Mouse (Mus musculus) liver, adult 2 months (tissue): Measurements from ENCODE around the gene Rhox7b. TPM values are rescaled to one million over a fixed set of nuclear protein-coding genes. Genes with fewer than 3 reads are reported as not detected.

Experiments
- DNase-seq: peaks from one replicate; pipeline ENCODE4 v3.0.0-alpha.2; 2011; ENCODE audit warnings: low read depth, low spot score; ENCODE audit errors: extremely low read depth
- H3K27ac ChIP-seq: fragments of 200-500 bp; replicated peaks from 2 replicates; pipeline ENCODE4 v1.5.1; 2012; ENCODE audit warnings: low read depth, mild to moderate bottlenecking, control low read depth, inconsistent platforms, low read length; ENCODE audit not compliant: insufficient read depth
- H3K27me3 ChIP-seq: fragments of 200-500 bp; 2 replicates; pipeline ENCODE4 v1.6.1; 2012; ENCODE audit warnings: mild to moderate bottlenecking, moderate library complexity, low read length, inconsistent platforms; ENCODE audit not compliant: control insufficient read depth, insufficient read depth
- H3K36me3 ChIP-seq: fragments of 200-500 bp; 2 replicates; pipeline ENCODE4 v1.6.1; 2012; ENCODE audit warnings: low read length, inconsistent platforms; ENCODE audit not compliant: control insufficient read depth, insufficient read depth
- H3K4me1 ChIP-seq: fragments of 200-500 bp; 2 replicates; pipeline ENCODE4 v1.6.1; 2011; ENCODE audit warnings: low read length; ENCODE audit not compliant: control insufficient read depth, insufficient read depth
- H3K4me3 ChIP-seq: fragments of 200-500 bp; 2 replicates; pipeline ENCODE4 v1.5.1; 2011; ENCODE audit warnings: low read depth, mild to moderate bottlenecking, control low read depth, low read length, moderate library complexity; ENCODE audit not compliant: insufficient read depth
- H3K79me2 ChIP-seq: fragments of 200-500 bp; 2 replicates; pipeline ENCODE4 v1.6.1; 2012; ENCODE audit warnings: inconsistent platforms, mild to moderate bottlenecking, low read length, moderate library complexity; ENCODE audit not compliant: control insufficient read depth, insufficient read depth
- H3K9ac ChIP-seq: fragments of 200-500 bp; 2 replicates; pipeline ENCODE4 v1.6.1; 2012; ENCODE audit warnings: low read depth, mild to moderate bottlenecking, control low read depth, inconsistent platforms, low read length
- CTCF ChIP-seq: fragments of 200-500 bp; IDR thresholded peaks from 2 replicates; pipeline ENCODE4 v1.5.1; 2011; ENCODE audit warnings: low read depth, low read length, control low read depth
- POLR2A ChIP-seq: fragments of 200-500 bp; IDR thresholded peaks from 2 replicates; pipeline ENCODE4 v1.6.1; 2011; ENCODE audit warnings: low read length, control low read depth; ENCODE audit not compliant: insufficient read depth; ENCODE audit errors: extremely low read depth
- WGBS: fragments of 180-500 bp; shearing (Covaris S2); methylation state at CpG from one replicate; pipeline ENCODE4 v1.1.7; 2018; 5-methylcytosine and 5-hydroxymethylcytosine counted together
- polyA plus RNA-seq: library from polyadenylated mRNA; depleted of rRNA; stranded (reverse); fragments of >200 nt; gene quantifications from 2 replicates; pipeline ENCODE4 v1.2.3, GENCODE M21; 2012; rRNA removed
- total RNA-seq: library from RNA; depleted of rRNA; stranded (reverse); fragments of >200 nt; gene quantifications from 2 replicates; pipeline ENCODE4 v1.2.3, GENCODE M21; 2014; rRNA removed

The Rhox7b gene
- total and polyA plus RNA-seq, 2 experiments = not detected

- Histone ChIP-seq H3K79me2 (no peaks in the 10 kb centered on the region), H3K4me1 (no peaks in the 10 kb centered on the region), H3K9ac (no peak overlapping the region), H3K4me3 (no peak overlapping the region), H3K36me3 (no peaks in the 10 kb centered on the region), H3K27me3 (no peaks in the 10 kb centered on the region), H3K27ac (no peak overlapping the region)
- TF ChIP-seq CTCF = no peak
- TF ChIP-seq POLR2A = no peak
- WGBS = 100% methylated on average over 2 of the region's 2 CpGs
- no peak for DNase-seq
These were observed 25.4 kb downstream of the Rhox7b start for GRCm38 (mm10) chrX:37871641-37872040.

Other genes with a start within 250 kb of the Rhox7b start
- gene Rhox4g, start 245.9 kb downstream of the Rhox7b start, total RNA-seq = not detected in 2 replicates
- not detected in 2 replicates for gene Rhox4g, start 245.9 kb downstream of the Rhox7b start, polyA plus RNA-seq
- not detected in 2 replicates for gene Rhox3h, start 228.5 kb downstream of the Rhox7b start, total RNA-seq
- not detected in 2 replicates for gene Rhox3h, start 228.5 kb downstream of the Rhox7b start, polyA plus RNA-seq
- gene Rhox2h, start 224.0 kb downstream of the Rhox7b start, total RNA-seq = not detected in 2 replicates
- not detected in 2 replicates for gene Rhox2h, start 224.0 kb downstream of the Rhox7b start, polyA plus RNA-seq
- 0.54 TPM in 1 of 2 replicates, not detected in the other for gene Rhox5, start 92.4 kb downstream of the Rhox7b start, total RNA-seq
- not detected in 2 replicates for gene Rhox5, start 92.4 kb downstream of the Rhox7b start, polyA plus RNA-seq
- not detected in 2 replicates for gene Rhox6, start 70.3 kb downstream of the Rhox7b start, total RNA-seq
- not detected in 2 replicates for gene Rhox6, start 70.3 kb downstream of the Rhox7b start, polyA plus RNA-seq
- gene Rhox7a, start 65.5 kb downstream of the Rhox7b start, total RNA-seq = not detected in 2 replicates
- gene Rhox7a, start 65.5 kb downstream of the Rhox7b start, polyA plus RNA-seq = not detected in 2 replicates
- not detected in 2 replicates for gene Rhox8, start 18.3 kb downstream of the Rhox7b start, total RNA-seq
- gene Rhox8, start 18.3 kb downstream of the Rhox7b start, polyA plus RNA-seq = not detected in 2 replicates
- gene Rhox9, start 4.5 kb upstream of the Rhox7b start, total RNA-seq = not detected in 2 replicates
- gene Rhox9, start 4.5 kb upstream of the Rhox7b start, polyA plus RNA-seq = not detected in 2 replicates
- not detected in 2 replicates for gene Btg1-ps1, start 121.6 kb upstream of the Rhox7b start, total RNA-seq
- gene Btg1-ps1, start 121.6 kb upstream of the Rhox7b start, polyA plus RNA-seq = not detected in 2 replicates
- gene Btg1-ps2, start 145.9 kb upstream of the Rhox7b start, total RNA-seq = not detected in 2 replicates
- not detected in 2 replicates for gene Btg1-ps2, start 145.9 kb upstream of the Rhox7b start, polyA plus RNA-seq
- gene Rhox10, start 169.2 kb upstream of the Rhox7b start, total RNA-seq = not detected in 2 replicates
- not detected in 2 replicates for gene Rhox10, start 169.2 kb upstream of the Rhox7b start, polyA plus RNA-seq
- gene Rhox11, start 187.9 kb upstream of the Rhox7b start, total RNA-seq = not detected in 2 replicates
- not detected in 2 replicates for gene Rhox11, start 187.9 kb upstream of the Rhox7b start, polyA plus RNA-seq
- not detected in 2 replicates for gene Rhox12, start 213.7 kb upstream of the Rhox7b start, total RNA-seq
- not detected in 2 replicates for gene Rhox12, start 213.7 kb upstream of the Rhox7b start, polyA plus RNA-seq
- gene Rhox13, start 224.0 kb upstream of the Rhox7b start, total RNA-seq = not detected in 2 replicates
- not detected in 2 replicates for gene Rhox13, start 224.0 kb upstream of the Rhox7b start, polyA plus RNA-seq